Mouse (Mus musculus) midbrain, postnatal 0 days (tissue): ENCODE results near the gene Gm20388. TPM values are rescaled to one million over a fixed set of nuclear protein-coding genes. Genes with fewer than 3 reads are reported as not detected.
A peak's percentile ranks its signal among the peaks of the same experiment; 100 is the strongest.

Experiments
- ATAC-seq: fragments of 200-750 bp; cut with Nextera tagmentation; 2 replicates; pipeline ENCODE4 v1.8.0; 2017; ENCODE audit warnings: moderate number of reproducible peaks, mild to moderate bottlenecking, moderate TSS enrichment, moderate library complexity; ENCODE audit not compliant: low FRiP score
- DNase-seq: peaks from one replicate; pipeline ENCODE4 v3.0.0-alpha.2; 2015; ENCODE audit warnings: low spot score
- H3K27ac ChIP-seq: fragments of 300-500 bp; sonication (generic); 2 replicates; pipeline ENCODE4 v1.5.1; 2014; ENCODE audit warnings: low read depth, mild to moderate bottlenecking, low read length, mixed read lengths
- H3K27me3 ChIP-seq: fragments of 300-500 bp; sonication (generic); 2 replicates; pipeline ENCODE4 v1.6.1; 2014; ENCODE audit warnings: low read length, control low read depth, mixed read lengths; ENCODE audit not compliant: insufficient read depth
- H3K36me3 ChIP-seq: fragments of 300-500 bp; sonication (generic); 2 replicates; pipeline ENCODE4 v1.6.1; 2014; ENCODE audit warnings: low read length, control low read depth, mixed read lengths; ENCODE audit not compliant: insufficient read depth
- H3K4me1 ChIP-seq: fragments of 300-500 bp; sonication (generic); 2 replicates; pipeline ENCODE4 v1.6.1; 2014; ENCODE audit warnings: mild to moderate bottlenecking, control low read depth, antibody characterized with exemption, low read length, mixed read lengths; ENCODE audit not compliant: insufficient read depth
- H3K4me2 ChIP-seq: fragments of 300-500 bp; sonication (generic); 2 replicates; pipeline ENCODE4 v1.6.1; 2014; ENCODE audit warnings: low read depth, mild to moderate bottlenecking, low read length, mixed read lengths; ENCODE audit not compliant: poor library complexity, severe bottlenecking
- H3K4me3 ChIP-seq: fragments of 300-500 bp; sonication (generic); 2 replicates; pipeline ENCODE4 v1.5.1; 2014; ENCODE audit warnings: low read depth, mild to moderate bottlenecking, low read length, moderate library complexity
- H3K9ac ChIP-seq: fragments of 300-500 bp; sonication (generic); replicated peaks from 2 replicates; pipeline ENCODE4 v1.6.1; 2014; ENCODE audit warnings: mild to moderate bottlenecking, low read length, moderate library complexity, mixed read lengths; ENCODE audit not compliant: poor library complexity, severe bottlenecking
- H3K9me3 ChIP-seq: fragments of 300-500 bp; sonication (generic); 2 replicates; pipeline ENCODE4 v1.6.1; 2016; ENCODE audit warnings: low read length, control low read depth
- CTCF ChIP-seq: IDR thresholded peaks from 2 replicates; pipeline ENCODE4 v1.5.1; 2016; ENCODE audit warnings: antibody characterized with exemption, mild to moderate bottlenecking
- WGBS: fragments of 180-500 bp; shearing (Covaris S2); extraction: QIAGEN DNeasy Blood & Tissue Kit; methylation state at CpG from one replicate; pipeline ENCODE4 v1.1.7; 2014; 5-methylcytosine and 5-hydroxymethylcytosine counted together
- polyA plus RNA-seq: library from polyadenylated mRNA; unstranded; fragments of >200 nt; fragmentation: Nextera tagmentation; extraction: Ambion mirVana; gene quantifications from 2 replicates; pipeline ENCODE4 v1.2.1, GENCODE M21; 2015
- total RNA-seq: library from RNA; depleted of rRNA; stranded (reverse); fragments of >200 nt; gene quantifications from 2 replicates; pipeline ENCODE4 v1.2.3, GENCODE M21; 2014

Gene Gm20388
- total and polyA plus RNA-seq, 2 experiments from 2014 or later = 74.2 TPM; not detected in 1

DNA sequence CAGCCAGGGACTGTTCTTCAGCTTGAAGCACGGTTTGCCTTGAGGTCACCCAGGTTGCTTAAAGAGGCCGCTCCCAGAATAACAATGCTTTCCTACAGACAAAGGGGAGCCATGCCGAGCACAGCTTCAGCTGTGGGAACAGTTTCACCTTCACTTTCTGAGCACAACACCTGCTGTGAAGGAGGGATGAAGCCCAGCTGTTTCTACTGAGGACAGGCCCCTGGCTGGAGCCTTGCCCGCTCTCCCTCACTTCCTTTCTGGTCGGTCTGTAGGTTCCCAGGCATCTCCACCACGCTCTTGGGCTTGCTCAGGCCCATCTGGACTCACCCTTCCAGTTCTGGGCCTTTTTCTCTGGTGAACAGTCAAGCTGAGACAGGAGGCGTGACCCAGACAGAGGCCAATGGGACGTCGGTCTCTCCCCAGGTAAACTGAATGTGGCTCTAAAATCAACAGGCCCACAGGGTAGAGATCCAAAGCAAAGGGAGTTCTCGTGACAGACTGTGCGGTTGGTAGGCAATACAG, 4177.5 kb downstream of the Gm20388 start:
- H3K27me3 ChIP-seq = no peaks in the 10 kb centered on the region
- no peak overlapping the region for H3K4me3 ChIP-seq
- 53% methylated on average over 11 of the region's 11 CpGs for WGBS
- H3K4me2 ChIP-seq = no peak overlapping the region
- H3K27ac ChIP-seq = no peak overlapping the region
- no peak for DNase-seq
- TF ChIP-seq CTCF = no peak
- no peaks in the 10 kb centered on the region for H3K9me3 ChIP-seq
- H3K4me1 ChIP-seq = no peaks in the 10 kb centered on the region
- ATAC-seq = no peak
- H3K36me3 ChIP-seq = no peaks in the 10 kb centered on the region
- H3K9ac ChIP-seq = no peak overlapping the region

DNA sequence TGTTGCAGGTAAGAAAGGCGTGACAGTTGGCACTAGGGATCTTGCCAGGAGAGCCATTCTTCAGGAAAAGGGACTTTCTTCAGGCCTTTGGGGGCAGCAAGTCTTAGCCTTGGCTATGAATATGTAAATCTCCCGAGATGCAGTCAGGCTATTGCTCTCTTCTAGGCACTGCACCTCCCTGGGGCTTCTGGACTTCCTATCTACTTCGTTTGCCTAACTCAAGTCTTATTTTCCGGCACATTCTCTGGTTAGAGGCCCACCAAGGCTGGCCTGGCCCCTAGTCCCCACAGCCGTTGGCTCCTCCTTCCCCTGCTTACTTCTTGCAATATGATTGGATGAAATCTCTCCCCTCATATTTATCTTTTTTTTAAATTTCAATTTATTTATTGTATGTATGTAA, 4178.4 kb downstream of the Gm20388 start:
- Histone ChIP-seq H3K4me2 (no peak overlapping the region), H3K4me3 (no peak overlapping the region), H3K27me3 (no peaks in the 10 kb centered on the region), H3K9me3 (no peaks in the 10 kb centered on the region), H3K36me3 (no peaks in the 10 kb centered on the region), H3K4me1 (no peaks in the 10 kb centered on the region), H3K27ac (no peak overlapping the region), H3K9ac (no peak overlapping the region)
- DNase-seq (no peak), ATAC-seq (no peak)
- TF ChIP-seq CTCF = no peak
- 81% methylated on average over 5 of the region's 5 CpGs for WGBS

DNA sequence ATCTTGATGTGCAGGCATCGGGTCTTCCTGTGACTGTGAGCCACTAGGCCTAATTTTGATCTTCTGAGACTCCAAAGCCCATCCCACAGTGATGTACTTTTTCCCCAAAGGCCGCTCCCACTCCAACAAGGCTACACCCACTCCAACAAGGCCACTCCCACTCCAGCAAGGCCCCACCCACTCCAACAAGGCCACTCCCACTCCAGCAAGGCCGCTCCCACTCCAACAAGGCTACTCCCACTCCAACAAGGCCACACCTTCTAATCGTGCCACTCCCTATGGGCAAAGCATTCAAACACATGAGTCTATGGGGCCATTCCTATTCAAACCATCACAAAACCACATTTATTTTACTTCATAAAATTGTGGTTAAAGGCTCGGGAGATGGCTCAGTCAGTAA, 4179.8 kb downstream of the Gm20388 start:
- 92% methylated on average over 5 of the region's 5 CpGs for WGBS

DNA sequence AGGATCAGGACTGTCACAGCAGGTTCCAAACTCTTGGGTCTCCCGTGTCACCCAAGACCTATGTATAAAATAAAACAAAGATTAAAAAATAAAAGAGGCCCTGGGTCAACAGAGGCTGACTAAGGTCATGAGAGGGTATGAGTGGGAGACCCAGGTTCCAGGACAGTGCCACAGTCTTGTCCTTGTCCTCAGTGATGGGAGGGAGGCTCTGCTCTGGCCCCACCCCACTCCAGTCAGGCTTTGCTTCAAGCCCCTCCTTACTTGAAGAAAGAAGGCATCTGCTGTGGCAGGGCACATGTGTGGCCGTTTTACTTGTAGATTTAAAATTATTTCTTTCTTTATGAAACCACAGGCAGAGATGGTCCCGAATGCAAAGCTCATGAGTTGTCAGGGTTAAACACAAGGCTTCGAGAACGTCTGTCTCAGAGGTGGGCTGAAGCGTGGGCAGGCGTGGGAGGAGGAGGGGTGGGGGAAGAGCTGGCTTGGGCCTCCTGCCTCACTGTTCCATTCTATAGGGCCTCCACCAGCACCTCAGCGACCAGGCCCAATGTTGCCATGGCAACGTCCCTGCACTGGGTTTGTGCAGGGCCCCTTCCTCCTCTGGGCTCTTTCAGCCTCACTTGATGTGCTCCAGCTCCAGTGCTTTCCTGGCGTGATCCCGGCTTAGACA, 4188.4 kb downstream of the Gm20388 start:
- H3K9ac ChIP-seq = no peak overlapping the region
- peak; percentile 73; the same call in 1 of the 2 replicates for ATAC-seq
- WGBS = 17% methylated on average over 11 of the region's 11 CpGs
- H3K4me2 ChIP-seq = no peak overlapping the region
- no peak for TF ChIP-seq CTCF
- DNase-seq = peak; percentile 76
- peaks cover 10% of the 10 kb centered on the region; the same call in 1 of the 2 replicates for H3K4me1 ChIP-seq
- H3K27me3 ChIP-seq = no peaks in the 10 kb centered on the region
- H3K9me3 ChIP-seq = no peaks in the 10 kb centered on the region
- no peaks in the 10 kb centered on the region for H3K36me3 ChIP-seq
- no peak overlapping the region for H3K4me3 ChIP-seq
- peak overlapping the region; percentile 39 for H3K27ac ChIP-seq

More for the DNA sequence above, 4179.8 kb downstream of the Gm20388 start:
- ATAC-seq = no peak
- Histone ChIP-seq H3K27me3 (no peaks in the 10 kb centered on the region), H3K36me3 (no peaks in the 10 kb centered on the region), H3K4me2 (no peak overlapping the region), H3K27ac (no peak overlapping the region), H3K9ac (no peak overlapping the region), H3K4me1 (no peaks in the 10 kb centered on the region), H3K4me3 (no peak overlapping the region), H3K9me3 (no peaks in the 10 kb centered on the region)
- no peak for TF ChIP-seq CTCF
- no peak for DNase-seq

DNA sequence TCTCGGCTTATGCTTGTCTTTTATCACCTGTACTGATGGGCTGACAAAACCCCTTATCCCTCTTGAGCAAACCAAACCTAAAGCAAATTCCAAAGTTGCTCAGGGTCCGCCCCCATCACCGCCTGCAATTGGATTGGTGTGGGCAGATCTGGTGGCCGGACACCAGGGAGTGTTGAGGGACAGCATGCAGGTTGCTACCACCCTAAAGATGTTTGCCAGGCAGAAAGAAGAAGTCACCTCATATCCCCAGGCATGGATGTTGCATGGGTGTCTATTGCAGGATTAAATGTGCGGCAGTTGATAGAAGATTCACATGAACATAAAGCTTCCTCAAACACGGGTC, 4189.0 kb downstream of the Gm20388 start:
- no peaks in the 10 kb centered on the region for H3K9me3 ChIP-seq
- H3K9ac ChIP-seq = no peak overlapping the region
- no peak overlapping the region for H3K4me3 ChIP-seq
- 51% methylated on average over 6 of the region's 6 CpGs for WGBS
- no peak overlapping the region for H3K4me2 ChIP-seq
- no peak for TF ChIP-seq CTCF
- no peaks in the 10 kb centered on the region for H3K36me3 ChIP-seq
- peak overlapping the region; percentile 38 for H3K27ac ChIP-seq
- no peaks in the 10 kb centered on the region for H3K27me3 ChIP-seq
- no peak for DNase-seq
- no peak for ATAC-seq
- H3K4me1 ChIP-seq = peaks cover 10% of the 10 kb centered on the region; the same call in 1 of the 2 replicates

DNA sequence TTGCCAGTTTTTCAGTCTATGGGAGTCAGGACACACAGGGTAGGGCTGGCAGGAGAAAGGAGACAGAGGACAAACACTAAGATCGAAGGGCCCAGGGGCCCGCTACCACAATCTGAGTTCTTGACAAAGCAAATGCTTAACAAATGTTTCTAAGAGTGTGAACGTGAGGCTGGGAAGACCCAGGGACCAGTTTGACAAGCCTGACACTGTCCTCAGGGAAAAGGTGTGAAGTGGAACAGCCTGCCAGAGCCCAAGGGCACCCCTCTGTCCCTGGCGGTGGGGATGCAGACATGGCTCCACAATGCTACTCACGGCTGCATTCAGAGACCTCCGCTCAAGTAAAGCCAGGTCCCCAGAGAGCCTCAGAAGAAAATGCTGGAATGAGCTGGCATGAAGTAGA, 4195.2 kb downstream of the Gm20388 start:
- Histone ChIP-seq H3K4me2 (no peak overlapping the region), H3K27me3 (no peaks in the 10 kb centered on the region), H3K9me3 (no peaks in the 10 kb centered on the region), H3K4me3 (no peak overlapping the region), H3K27ac (no peak overlapping the region), H3K9ac (no peak overlapping the region), H3K4me1 (peaks cover 5% of the 10 kb centered on the region; the same call in 1 of the 2 replicates), H3K36me3 (no peaks in the 10 kb centered on the region)
- TF ChIP-seq CTCF = no peak
- DNase-seq (no peak), ATAC-seq (no peak)
- WGBS = 72% methylated on average over 6 of the region's 6 CpGs
